Mouse (Mus musculus) midbrain, embryonic 11.5 days (tissue): ENCODE measurements around the gene Itgad. TPM values are rescaled to one million over a fixed set of nuclear protein-coding genes. Genes with fewer than 3 reads are reported as not detected.
A peak's percentile ranks its signal among the peaks of the same experiment; 100 is the strongest.

ENCODE experiments used
- ATAC-seq: fragments of 200-750 bp; cut with Nextera tagmentation; 2 replicates; pipeline ENCODE4 v1.8.0; 2017; ENCODE audit warnings: moderate TSS enrichment, moderate library complexity; ENCODE audit not compliant: low FRiP score
- DNase-seq: peaks from one replicate; pipeline ENCODE4 v3.0.0; 2015; ENCODE audit warnings: low spot score; ENCODE audit errors: missing footprints
- H3K27ac ChIP-seq: fragments of 300-500 bp; sonication (generic); 2 replicates; pipeline ENCODE4 v1.5.1; 2014; ENCODE audit warnings: low read depth, low read length
- H3K27me3 ChIP-seq: fragments of 300-500 bp; sonication (generic); 2 replicates; pipeline ENCODE4 v1.6.1; 2014; ENCODE audit warnings: mild to moderate bottlenecking, low read length, moderate library complexity, mixed read lengths; ENCODE audit not compliant: control insufficient read depth, insufficient read depth
- H3K36me3 ChIP-seq: fragments of 300-500 bp; sonication (generic); 2 replicates; pipeline ENCODE4 v1.6.1; 2014; ENCODE audit warnings: mild to moderate bottlenecking, low read length, moderate library complexity, mixed read lengths; ENCODE audit not compliant: control insufficient read depth, insufficient read depth
- H3K4me1 ChIP-seq: fragments of 300-500 bp; sonication (generic); 2 replicates; pipeline ENCODE4 v1.6.1; 2014; ENCODE audit warnings: low read length; ENCODE audit not compliant: control insufficient read depth, insufficient read depth
- H3K4me2 ChIP-seq: fragments of 300-500 bp; sonication (generic); 2 replicates; pipeline ENCODE4 v1.6.1; 2014; ENCODE audit warnings: mild to moderate bottlenecking, moderate library complexity
- H3K4me3 ChIP-seq: fragments of 300-500 bp; sonication (generic); 2 replicates; pipeline ENCODE4 v1.5.1; 2014; ENCODE audit warnings: low read depth, low read length
- H3K9ac ChIP-seq: fragments of 300-500 bp; sonication (generic); 2 replicates; pipeline ENCODE4 v1.6.1; 2014; ENCODE audit warnings: low read length
- H3K9me3 ChIP-seq: fragments of 300-500 bp; sonication (generic); 2 replicates; pipeline ENCODE4 v1.6.1; 2016; ENCODE audit warnings: low read length; ENCODE audit not compliant: control insufficient read depth
- WGBS: fragments of 180-500 bp; shearing (Covaris S2); extraction: QIAGEN DNeasy Blood & Tissue Kit; methylation state at CpG from one replicate; pipeline ENCODE4 v1.1.7; 2014; 5-methylcytosine and 5-hydroxymethylcytosine counted together
- polyA plus RNA-seq: library from polyadenylated mRNA; unstranded; fragments of >200 nt; fragmentation: Nextera tagmentation; extraction: Ambion mirVana; gene quantifications from 2 replicates; pipeline ENCODE4 v1.2.1, GENCODE M21; 2014

Gene Itgad
- polyA plus RNA-seq, 1 experiment from 2014 or later: not detected

DNA sequence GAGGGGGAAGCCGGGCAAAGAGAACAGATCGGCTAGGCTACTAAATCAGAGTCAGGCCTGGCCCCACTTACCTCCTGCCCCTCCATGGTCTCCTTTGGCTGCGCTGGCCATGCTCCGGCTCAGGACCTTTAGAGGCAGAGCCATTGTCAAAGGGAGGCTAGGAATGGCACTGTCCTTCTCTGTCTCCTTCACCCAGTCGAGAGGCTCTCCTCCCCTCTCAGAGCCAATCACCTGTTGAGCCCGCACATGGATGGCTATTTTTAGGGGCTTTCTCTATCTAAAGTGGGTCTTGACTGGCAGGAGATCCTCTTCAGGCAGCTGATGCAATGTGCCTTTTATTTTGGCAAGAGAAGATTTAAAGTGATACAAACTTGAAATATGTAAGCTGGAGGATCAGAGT lies 52.0 kb downstream of the Itgad start, which contains the start of gene Cox6a2:
Gene Cox6a2 (minus strand): TSS at position 236 of the 400 bp plus-strand sequence.
- Histone ChIP-seq H3K4me3 (no peak within 1 kb of the TSS), H3K4me2 (no peak within 1 kb of the TSS), H3K27ac (no peak within 1 kb of the TSS), H3K27me3 (no peaks in the 10 kb centered on the region), H3K36me3 (no peaks in the 10 kb centered on the region), H3K9me3 (no peaks in the 10 kb centered on the region), H3K9ac (no peak within 1 kb of the TSS), H3K4me1 (no peaks in the 10 kb centered on the region)
- WGBS: 85% methylated on average over 6 of the region's 6 CpGs
- DNase-seq: no peak
- no peak for ATAC-seq

- no peaks in the 10 kb centered on the region for H3K27me3 ChIP-seq
- DNase-seq: peak; percentile 85
- 9% methylated on average over 4 of the region's 4 CpGs for WGBS
- no peak for ATAC-seq
- no peak overlapping the region for H3K4me3 ChIP-seq
- H3K36me3 ChIP-seq: no peaks in the 10 kb centered on the region
- H3K9me3 ChIP-seq: no peaks in the 10 kb centered on the region
- no peaks in the 10 kb centered on the region for H3K4me1 ChIP-seq
- no peak overlapping the region for H3K9ac ChIP-seq
- H3K4me2 ChIP-seq: no peak overlapping the region
- no peak overlapping the region for H3K27ac ChIP-seq
Measured at GRCm38 (mm10) chr7:128208187-128208586, 54.0 kb downstream of the Itgad start.

- ATAC-seq (no peak), DNase-seq (no peak)
- Histone ChIP-seq H3K9me3 (no peaks in the 10 kb centered on the region), H3K27me3 (no peaks in the 10 kb centered on the region), H3K27ac (no peak overlapping the region), H3K36me3 (no peaks in the 10 kb centered on the region), H3K4me1 (no peaks in the 10 kb centered on the region), H3K9ac (no peak overlapping the region), H3K4me2 (no peak overlapping the region), H3K4me3 (no peak overlapping the region)
- 67% methylated on average over 3 of the region's 3 CpGs for WGBS
Measured at GRCm38 (mm10) chr7:128209826-128210225, 55.6 kb downstream of the Itgad start.

DNA sequence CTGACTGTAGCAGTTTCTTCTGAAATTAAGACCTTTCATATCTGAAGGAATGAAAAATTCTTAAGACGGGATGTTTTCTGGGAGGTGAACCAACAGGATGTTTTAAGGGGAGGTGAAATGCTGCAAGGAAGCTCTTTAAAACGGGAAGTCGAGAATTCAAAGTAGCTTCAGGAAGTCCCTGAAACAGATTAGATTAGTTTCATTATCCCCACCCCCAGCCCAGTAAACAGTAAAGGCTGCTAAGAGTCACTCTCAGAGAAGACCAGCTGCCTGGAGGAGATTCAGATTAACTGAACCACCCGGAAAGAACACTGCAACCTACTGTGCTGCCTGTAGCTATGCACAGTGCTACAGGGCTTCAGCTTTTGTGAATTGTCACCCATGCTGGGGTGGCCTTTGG lies 65.8 kb downstream of the Itgad start:
- no peaks in the 10 kb centered on the region for H3K27me3 ChIP-seq
- no peak overlapping the region for H3K4me2 ChIP-seq
- H3K4me1 ChIP-seq: no peaks in the 10 kb centered on the region
- no peak overlapping the region for H3K27ac ChIP-seq
- ATAC-seq (no peak), DNase-seq (no peak)
- H3K9ac ChIP-seq: no peak overlapping the region
- 82% methylated on average over 4 of the region's 4 CpGs for WGBS
- no peaks in the 10 kb centered on the region for H3K9me3 ChIP-seq
- no peaks in the 10 kb centered on the region for H3K36me3 ChIP-seq
- H3K4me3 ChIP-seq: no peak overlapping the region

DNA sequence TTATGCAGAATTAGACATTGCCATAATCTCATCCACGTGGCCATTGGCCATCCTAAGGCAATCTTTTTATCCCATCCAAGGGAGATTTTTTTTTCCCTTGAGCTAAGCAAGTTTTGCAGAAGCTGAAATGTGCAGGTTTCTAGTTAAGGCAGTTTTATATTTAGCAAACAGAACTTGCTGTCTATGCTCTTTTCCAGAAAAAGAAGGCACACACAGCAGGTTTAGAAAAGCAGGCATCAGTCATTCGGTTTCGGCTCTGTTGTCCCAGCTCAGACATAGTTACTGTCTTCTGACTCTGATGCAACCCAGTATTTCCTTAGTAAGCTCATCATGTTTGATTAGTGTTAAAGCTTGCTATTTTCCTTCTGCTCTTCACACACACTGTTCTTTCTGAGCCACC lies 66.8 kb downstream of the Itgad start:
- no peak overlapping the region for H3K4me3 ChIP-seq
- no peaks in the 10 kb centered on the region for H3K36me3 ChIP-seq
- H3K27ac ChIP-seq: no peak overlapping the region
- H3K27me3 ChIP-seq: no peaks in the 10 kb centered on the region
- no peak overlapping the region for H3K9ac ChIP-seq
- H3K9me3 ChIP-seq: no peaks in the 10 kb centered on the region
- no peak overlapping the region for H3K4me2 ChIP-seq
- H3K4me1 ChIP-seq: no peaks in the 10 kb centered on the region
- DNase-seq (no peak), ATAC-seq (no peak)
- WGBS: 87% methylated on average over 3 of the region's 3 CpGs

DNA sequence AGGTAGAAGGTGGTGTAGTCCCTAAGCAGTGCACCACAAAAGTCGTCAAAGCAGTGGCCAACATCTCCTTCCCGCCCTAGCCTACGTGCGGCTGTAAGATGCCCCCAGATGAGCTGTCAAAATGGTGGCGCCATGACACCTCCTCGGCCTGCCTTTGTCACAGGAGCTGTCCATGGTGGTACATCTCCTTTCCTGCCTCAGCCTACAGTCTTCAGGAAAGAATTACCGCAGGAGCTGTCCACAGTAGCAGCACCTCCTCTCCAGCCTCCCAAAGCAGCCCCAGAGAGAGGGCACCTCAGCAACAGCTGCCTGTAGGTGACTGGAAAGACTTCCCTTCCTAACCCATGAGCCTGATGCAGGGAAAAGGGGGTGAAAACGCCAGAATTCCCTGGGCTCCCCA lies 77.6 kb downstream of the Itgad start:
- H3K36me3 ChIP-seq: no peaks in the 10 kb centered on the region
- H3K4me1 ChIP-seq: 0 out of 2 replicates have a peak, but pooled peaks cover 1% of the 10 kb centered on the region
- H3K27ac ChIP-seq: no peak overlapping the region
- 53% methylated on average over 8 of the region's 8 CpGs for WGBS
- no peaks in the 10 kb centered on the region for H3K9me3 ChIP-seq
- ATAC-seq: no peak
- DNase-seq: no peak
- no peaks in the 10 kb centered on the region for H3K27me3 ChIP-seq
- no peak overlapping the region for H3K4me2 ChIP-seq
- H3K9ac ChIP-seq: no peak overlapping the region
- H3K4me3 ChIP-seq: no peak overlapping the region

DNA sequence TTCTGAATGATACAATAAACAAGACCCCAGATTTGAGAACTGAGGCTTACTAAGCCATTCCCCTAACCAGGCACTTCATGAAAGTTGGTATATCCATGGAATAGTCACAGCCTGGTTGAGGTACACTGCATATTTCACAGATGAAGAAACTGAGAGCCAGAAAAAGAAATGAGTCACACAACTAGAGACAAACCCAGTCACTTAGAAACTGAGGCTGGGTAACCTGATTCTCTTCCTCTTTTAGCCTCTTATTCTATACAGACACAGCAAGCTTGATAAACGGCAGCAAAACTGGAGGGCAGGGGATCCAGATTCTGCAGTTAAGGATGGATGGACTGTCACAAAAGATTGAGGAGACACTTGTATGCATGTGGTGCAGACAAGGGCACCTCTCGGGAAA lies 80.6 kb downstream of the Itgad start:
- no peak for DNase-seq
- Histone ChIP-seq H3K4me1 (0 out of 2 replicates have a peak, but pooled peaks cover 3% of the 10 kb centered on the region), H3K9ac (no peak overlapping the region), H3K4me2 (no peak overlapping the region), H3K36me3 (no peaks in the 10 kb centered on the region), H3K27ac (no peak overlapping the region), H3K9me3 (no peaks in the 10 kb centered on the region), H3K4me3 (no peak overlapping the region), H3K27me3 (no peaks in the 10 kb centered on the region)
- no peak for ATAC-seq
- 85% methylated on average over 2 of the region's 2 CpGs for WGBS

DNA sequence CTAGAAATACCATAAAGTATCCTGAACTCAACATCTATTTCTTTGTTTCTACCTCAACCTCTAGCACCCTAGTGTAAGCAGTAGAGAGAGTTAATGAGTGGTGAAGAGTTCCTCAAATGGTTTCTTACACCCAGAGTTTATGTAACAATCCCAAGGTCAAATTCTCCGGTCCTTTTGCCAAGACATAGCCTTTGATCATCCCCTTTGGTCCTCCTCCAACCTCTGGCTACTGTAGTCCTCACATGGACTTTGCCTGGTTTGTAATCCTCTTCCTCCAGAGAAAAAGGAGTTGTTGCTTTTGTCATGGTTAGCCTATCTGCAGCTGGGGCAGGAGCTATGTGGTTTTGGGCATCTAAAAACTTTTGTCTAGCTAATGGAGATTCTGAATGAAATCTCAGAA lies 81.3 kb downstream of the Itgad start:
- ATAC-seq (no peak), DNase-seq (no peak)
- Histone ChIP-seq H3K9ac (no peak overlapping the region), H3K9me3 (no peaks in the 10 kb centered on the region), H3K27me3 (no peaks in the 10 kb centered on the region), H3K36me3 (peaks cover 4% of the 10 kb centered on the region; the same call in 1 of the 2 replicates), H3K4me2 (no peak overlapping the region), H3K27ac (no peak overlapping the region), H3K4me1 (0 out of 2 replicates have a peak, but pooled peaks cover 3% of the 10 kb centered on the region), H3K4me3 (no peak overlapping the region)
- 88% methylated on average over 1 of the region's 1 CpGs for WGBS

- WGBS: 91% methylated on average over 13 of the region's 13 CpGs
- 0 out of 2 replicates have a peak overlapping the region, but pooled peaks have one; percentile 89 for H3K4me2 ChIP-seq
Measured at GRCm38 (mm10) chr7:128236426-128236825, 82.2 kb downstream of the Itgad start.

More at GRCm38 (mm10) chr7:128236426-128236825, 82.2 kb downstream of the Itgad start:
- 0 out of 2 replicates have a peak, but pooled peaks cover 3% of the 10 kb centered on the region for H3K4me1 ChIP-seq
- H3K36me3 ChIP-seq: peaks cover 4% of the 10 kb centered on the region; the same call in 1 of the 2 replicates
- no peak overlapping the region for H3K27ac ChIP-seq
- no peak for DNase-seq
- no peak overlapping the region for H3K9ac ChIP-seq
- ATAC-seq: no peak
- no peaks in the 10 kb centered on the region for H3K27me3 ChIP-seq
- H3K9me3 ChIP-seq: no peaks in the 10 kb centered on the region
- H3K4me3 ChIP-seq: no peak overlapping the region
